Mouse (Mus musculus): ENCODE results near the gene Zscan4-ps2. TPM values are rescaled to one million over a fixed set of nuclear protein-coding genes. Genes with fewer than 3 reads are reported as not detected.
"Not testable (repeated sequence)": the region's sequence is repeated elsewhere in the genome, so short reads cannot be mapped to it uniquely, and the experiment has no call there.

Zscan4-ps2 gene
- not detected in 2 replicates for polyA plus RNA-seq (2011; ENCODE audit: insufficient read length, low read depth, missing spikeins)

- H3K4me3 ChIP-seq (ENCODE audit: insufficient read depth, low read length); H3K27ac ChIP-seq (ENCODE audit: insufficient read depth, low read length); H3K4me1 ChIP-seq (ENCODE audit: control insufficient read depth, insufficient read depth, low read length): not testable (repeated sequence)
Measured at GRCm38 (mm10) chr7:11514010-11514409, at the start of gene Zscan4-ps2. Zscan4-ps2 (plus strand) TSS chr7:11514310.

Other genes with a start within 250 kb of the Zscan4-ps2 start
- gene Zscan4e, start 203.6 kb upstream of the Zscan4-ps2 start, polyA plus RNA-seq (2011; ENCODE audit: insufficient read length, low read depth, missing spikeins), result not detected in 2 replicates
- not detected in 2 replicates for gene Zscan4f, start 116.4 kb upstream of the Zscan4-ps2 start, polyA plus RNA-seq (2011; ENCODE audit: insufficient read length, low read depth, missing spikeins)
- not detected in 2 replicates for gene Zscan4-ps3, start 95.0 kb downstream of the Zscan4-ps2 start, polyA plus RNA-seq (2011; ENCODE audit: insufficient read length, low read depth, missing spikeins)
- not detected in 2 replicates for gene Vmn1r72, start 165.8 kb downstream of the Zscan4-ps2 start, polyA plus RNA-seq (2011; ENCODE audit: insufficient read length, low read depth, missing spikeins)
- not detected in 2 replicates for gene Vmn1r73, start 216.0 kb downstream of the Zscan4-ps2 start, polyA plus RNA-seq (2011; ENCODE audit: insufficient read length, low read depth, missing spikeins)

Measured in embryonic fibroblast, embryonic 13.5 days (primary cell).